Mouse (Mus musculus) testis, adult 2 months (tissue): Measurements from ENCODE around the gene Foxn3.

Experiments used
- CTCF ChIP-seq: fragments of 200-500 bp; IDR thresholded peaks from 2 replicates; pipeline ENCODE4 v1.5.1; 2012; ENCODE audit warnings: low read depth, mild to moderate bottlenecking, inconsistent platforms, low read length, moderate library complexity; ENCODE audit not compliant: control insufficient read depth, insufficient read depth, insufficient replicate concordance
- POLR2A ChIP-seq: fragments of 200-500 bp; IDR thresholded peaks from 2 replicates; pipeline ENCODE4 v1.6.1; 2012; ENCODE audit warnings: low read depth, mild to moderate bottlenecking, inconsistent platforms, low read length, moderate library complexity; ENCODE audit not compliant: control insufficient read depth

DNA sequence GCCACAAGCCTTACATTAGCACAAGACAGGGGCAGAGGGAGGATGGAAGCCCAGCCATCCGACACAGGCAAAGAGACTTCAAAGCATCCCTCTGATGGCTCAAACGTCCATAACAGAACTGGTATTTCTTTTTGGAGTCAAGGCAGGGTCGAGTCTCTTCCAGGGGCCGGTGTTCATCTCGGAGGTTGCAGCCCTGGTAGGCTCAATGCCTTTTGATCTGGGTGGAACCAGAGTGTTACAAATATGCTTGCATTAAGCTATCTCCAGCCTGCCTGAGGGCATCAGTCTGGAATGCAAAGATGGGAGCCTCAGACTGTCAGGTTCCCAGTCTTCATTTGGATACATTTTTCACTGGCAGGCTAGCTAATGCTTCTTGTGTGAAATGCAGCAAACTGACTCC is 52.6 kb downstream of the Foxn3 start:
- TF ChIP-seq POLR2A (no peak), CTCF (no peak)
